Mouse (Mus musculus) 3134 (cell line): ENCODE results near the gene Trim50.
"Not testable (repeated sequence)": the region's sequence is repeated elsewhere in the genome, so short reads cannot be mapped to it uniquely, and the experiment has no call there.

ENCODE experiments used
- DNase-seq: peaks from one replicate; pipeline ENCODE4 v3.0.0-alpha.2; 2011; ENCODE audit warnings: low spot score; ENCODE audit not compliant: insufficient read length; ENCODE audit errors: extremely low read depth

Gene Trim50

DNA sequence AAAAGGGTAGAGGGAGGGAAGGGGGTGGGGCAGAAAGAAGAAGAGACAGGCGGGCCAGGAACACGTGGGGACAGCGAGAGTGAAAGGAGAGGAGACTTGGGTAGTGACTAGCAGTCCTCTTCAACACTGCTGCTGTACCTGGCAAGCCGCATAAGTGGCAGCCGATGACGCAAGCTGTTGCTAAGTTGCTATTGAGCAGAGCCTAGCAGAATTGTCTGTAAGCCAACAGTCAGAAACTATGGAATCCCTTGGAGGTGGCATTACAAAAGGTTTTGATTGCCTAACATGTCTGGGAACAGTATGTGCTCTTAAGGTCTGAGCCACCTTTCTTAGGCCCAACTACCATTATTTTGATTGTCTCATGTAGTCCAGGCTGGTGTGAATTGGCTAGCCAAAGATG is 15.2 kb downstream of the Trim50 start:
- no peak for DNase-seq

GRCm38 (mm10) chr5:135369196-135369595 is 16.1 kb downstream of the Trim50 start:
- DNase-seq, result not testable (repeated sequence)

DNA sequence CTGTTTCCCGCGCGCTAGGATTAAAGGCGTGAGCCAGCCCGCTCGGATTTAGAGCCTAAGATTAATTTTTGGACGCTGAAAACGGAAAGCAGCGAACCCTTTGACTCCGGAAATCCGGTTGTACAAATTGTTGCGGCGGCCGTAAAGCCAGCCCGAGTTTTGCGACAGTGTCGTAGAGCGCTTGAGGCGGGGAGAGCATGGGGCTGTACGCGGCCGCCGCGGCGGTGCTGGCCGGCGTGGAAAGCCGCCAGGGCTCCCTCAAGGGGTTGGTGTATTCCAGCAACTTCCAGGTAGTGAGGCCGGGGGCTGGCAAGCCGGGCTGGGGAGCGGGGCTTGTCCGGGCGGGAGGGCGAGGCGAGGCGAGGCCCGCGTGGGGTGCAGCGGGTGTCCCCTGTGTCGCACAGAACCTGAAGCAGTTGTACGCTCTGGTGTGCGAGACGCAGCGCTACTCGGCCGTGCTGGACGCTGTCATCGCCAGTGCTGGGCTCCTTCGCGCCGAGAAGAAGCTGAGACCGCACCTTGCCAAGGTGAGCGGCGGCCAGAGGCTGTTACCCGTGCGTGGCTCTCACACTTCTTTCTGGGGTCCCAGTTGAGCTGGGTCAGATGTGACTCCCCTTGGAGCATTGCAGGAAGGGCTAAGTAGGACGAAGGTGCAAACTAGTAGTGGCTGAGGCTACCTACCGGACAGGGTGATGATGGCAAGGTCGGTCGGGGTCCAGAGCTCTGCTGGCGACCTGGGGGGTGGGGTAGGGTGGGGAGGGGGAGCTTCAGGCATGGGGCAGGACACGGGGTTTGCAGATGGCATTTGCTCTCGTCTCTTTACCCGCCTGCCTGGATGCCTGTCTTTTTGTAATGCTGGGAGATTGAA is 16.9 kb downstream of the Trim50 start, which contains the start of gene Nsun5:
Gene Nsun5, plus strand, starts transcription at position 167 of the 868 bp plus-strand sequence.
- DNase-seq, result peak; percentile 86

DNA sequence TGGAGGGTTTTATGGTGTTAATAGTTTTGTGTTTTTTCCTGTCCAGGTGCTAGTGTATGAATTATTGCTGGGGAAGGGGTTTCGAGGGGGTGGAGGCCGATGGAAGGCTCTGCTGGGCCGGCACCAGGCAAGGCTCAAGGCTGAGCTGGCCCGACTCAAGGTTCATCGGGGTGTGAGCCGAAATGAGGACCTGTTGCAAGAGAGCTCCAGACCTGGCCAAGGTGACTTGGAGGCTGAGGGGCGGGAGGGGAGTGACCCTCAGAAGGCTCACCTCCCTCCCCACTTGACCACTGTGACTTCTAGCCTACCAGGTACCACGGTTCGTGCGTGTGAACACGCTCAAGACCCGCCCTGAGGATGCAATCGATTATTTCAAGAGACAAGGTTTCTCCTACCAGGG is 18.1 kb downstream of the Trim50 start:
- DNase-seq, result no peak

DNA sequence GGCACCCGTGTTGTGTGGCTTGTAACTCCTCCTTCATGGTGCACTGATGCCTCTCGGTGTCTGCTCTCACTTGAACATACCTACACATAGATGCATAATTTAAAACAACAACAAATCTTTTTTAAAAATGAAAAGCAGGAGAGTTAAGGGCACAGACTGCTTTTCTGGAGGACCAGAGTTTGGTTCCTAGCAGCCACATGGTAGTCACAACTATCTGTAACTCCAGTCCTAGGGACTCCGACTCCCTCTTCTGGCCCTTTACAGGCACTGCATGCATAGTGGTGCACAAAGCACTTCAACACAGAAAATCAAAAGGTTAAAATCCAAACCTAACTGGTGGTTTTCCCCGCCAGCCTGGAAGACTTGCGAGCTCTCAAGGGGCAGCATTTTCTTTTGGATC is 20.5 kb downstream of the Trim50 start:
- DNase-seq, result no peak

DNA sequence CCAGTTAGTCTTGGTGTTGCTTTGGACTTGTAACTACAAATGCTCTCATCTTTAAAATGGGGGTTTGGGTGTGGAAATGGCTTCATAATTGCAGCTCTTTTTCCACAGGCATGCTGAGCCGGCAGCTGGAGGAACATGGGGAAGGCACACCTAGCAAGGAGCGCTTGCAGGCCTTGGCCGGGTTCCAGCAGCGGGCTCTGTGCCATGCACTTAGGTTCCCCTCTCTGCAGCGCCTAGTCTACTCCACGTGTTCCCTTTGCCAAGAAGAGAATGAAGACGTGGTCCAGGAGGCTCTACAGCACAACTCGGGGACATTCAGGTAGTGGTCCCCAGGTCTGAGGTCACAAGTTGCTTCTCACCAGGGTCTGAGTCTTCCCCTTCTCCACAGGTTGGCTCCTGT is 22.1 kb downstream of the Trim50 start:
- no peak for DNase-seq

DNA sequence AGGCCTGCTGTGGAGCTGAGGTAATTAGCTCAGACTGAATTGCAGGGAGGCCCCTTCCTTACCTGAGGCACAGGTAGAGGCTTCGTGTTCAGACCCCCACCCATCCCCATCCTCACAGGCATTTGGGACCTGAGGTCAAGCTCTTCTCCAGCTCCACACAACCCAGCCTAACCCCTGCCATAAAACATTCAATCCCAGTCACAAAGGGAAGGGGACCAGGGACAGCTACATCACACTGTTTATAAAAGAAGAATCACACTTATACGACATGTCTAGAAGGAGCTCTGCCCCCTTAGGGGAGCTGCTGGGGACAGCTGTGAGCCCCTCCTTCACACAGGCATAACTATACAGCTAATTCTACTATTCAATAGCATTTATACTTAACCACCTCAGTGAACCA is 23.2 kb downstream of the Trim50 start:
- DNase-seq, result no peak

- no peak for DNase-seq
These were observed 27.6 kb downstream of the Trim50 start for GRCm38 (mm10) chr5:135380681-135381080.

DNA sequence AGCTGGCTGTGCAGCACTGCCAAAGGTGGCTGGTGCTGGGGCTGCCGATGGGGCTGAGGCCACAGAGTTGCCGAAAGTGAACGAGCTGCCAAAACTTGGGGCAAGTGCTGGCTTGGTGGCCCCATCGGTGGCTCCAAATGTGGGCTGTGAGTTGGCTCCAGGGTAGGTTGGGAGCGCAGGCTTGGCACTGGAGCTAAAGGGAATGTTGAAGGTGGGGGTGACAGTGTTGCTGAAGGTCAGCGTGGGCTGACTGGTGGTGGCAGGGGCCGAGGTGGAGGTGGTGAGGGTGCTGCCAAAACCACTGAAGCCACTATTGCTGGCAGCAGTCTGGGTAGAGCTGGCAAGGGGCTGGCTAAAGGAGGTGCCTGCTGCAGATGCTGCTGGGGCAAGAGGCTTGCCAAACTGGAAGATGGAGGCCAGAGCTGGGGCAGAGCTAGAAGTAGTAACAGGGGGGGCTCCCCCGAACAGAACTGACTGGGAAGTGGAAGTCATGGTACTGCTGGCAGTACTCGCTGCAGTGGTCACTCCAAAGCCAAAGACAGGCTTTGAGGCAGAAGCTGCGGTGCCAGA is 28.3 kb downstream of the Trim50 start:
- peak; percentile 71 for DNase-seq

GRCm38 (mm10) chr5:135382746-135383145 is 29.7 kb downstream of the Trim50 start:
- DNase-seq, result no peak

DNA sequence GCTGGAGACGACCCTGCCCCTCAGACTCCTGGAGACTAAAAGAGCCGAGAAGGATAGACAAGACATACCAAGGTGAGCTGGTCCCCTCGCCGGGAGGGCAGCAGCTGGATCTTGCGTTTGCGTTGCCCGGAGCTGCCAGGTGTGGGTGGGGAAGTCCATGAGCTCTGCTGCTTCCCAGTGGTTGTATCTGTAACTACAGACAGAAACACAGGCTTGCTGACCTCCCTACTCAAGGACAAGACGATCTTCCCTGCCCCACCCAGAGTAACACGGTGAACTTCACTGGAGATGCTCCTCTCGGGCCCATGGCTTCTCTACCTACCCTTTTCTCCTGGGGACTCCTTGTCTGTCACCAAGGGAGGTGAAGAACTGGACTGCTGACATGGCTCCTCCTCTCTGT is 30.7 kb downstream of the Trim50 start:
- DNase-seq, result no peak

- DNase-seq, result peak; percentile 98
These were observed 41.1 kb downstream of the Trim50 start, which contains the start of gene Pom121 for GRCm38 (mm10) chr5:135394004-135394823. Pom121 (minus strand) TSS chr5:135394546.

GRCm38 (mm10) chr5:135395826-135396225 is 42.7 kb downstream of the Trim50 start:
- no peak for DNase-seq

DNA sequence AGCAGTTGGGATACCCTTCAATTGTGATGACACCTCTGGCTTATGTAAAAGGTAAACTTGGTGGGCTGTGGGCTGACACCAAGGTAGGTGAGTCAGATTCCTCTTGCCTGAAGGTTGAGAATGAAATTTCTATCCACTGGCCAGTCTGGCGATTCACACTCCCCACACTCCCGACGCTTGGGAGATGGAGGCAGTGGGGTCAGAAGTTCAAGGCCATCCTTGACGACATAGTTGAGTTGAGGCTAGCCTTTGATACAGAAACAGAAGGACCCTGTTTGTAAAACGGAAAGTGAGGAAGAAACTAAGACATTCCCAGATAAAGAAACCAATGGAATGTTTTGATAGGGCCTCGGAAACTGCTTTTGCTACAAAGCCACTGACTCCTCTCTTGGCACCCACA is 46.3 kb downstream of the Trim50 start:
- DNase-seq, result no peak

DNA sequence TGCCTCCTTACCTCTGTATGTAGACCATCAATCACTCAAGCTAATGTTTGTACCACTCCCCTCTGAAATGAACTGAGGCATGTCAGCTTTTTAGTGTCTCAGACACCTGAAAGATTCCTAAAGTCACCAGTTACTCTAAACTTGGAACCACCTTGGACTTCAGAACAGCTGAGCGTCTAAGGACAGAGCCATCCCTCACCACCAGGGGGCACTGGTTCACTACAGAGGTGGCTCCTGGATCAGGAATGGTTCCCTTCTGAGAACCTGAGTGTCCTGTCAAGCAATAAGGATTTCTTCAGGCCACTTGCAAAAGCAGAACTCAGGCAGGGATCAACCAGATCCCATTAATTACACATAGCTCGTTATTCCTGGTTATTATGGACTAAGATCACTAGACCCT is 47.1 kb downstream of the Trim50 start:
- no peak for DNase-seq

DNA sequence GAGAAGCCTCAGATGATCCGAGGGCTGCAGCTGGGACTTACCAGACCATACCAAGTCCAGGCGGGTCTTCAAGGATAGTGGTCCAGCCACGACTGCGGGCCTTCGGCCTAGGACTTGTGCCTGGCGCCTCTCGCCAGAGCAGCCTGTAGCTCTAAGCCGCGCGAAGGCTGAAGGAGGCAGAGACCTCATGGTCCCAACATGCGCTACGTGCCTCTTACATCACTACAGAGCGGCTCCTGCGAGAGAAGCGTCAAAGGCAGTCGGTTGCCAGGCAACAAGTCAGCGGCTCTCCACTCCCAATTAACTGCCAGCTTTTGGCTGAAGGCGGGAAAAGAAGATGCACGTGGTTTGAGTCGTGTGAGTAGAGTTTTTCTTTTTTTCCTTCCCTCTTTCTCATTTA is 51.5 kb downstream of the Trim50 start:
- DNase-seq, result no peak

DNA sequence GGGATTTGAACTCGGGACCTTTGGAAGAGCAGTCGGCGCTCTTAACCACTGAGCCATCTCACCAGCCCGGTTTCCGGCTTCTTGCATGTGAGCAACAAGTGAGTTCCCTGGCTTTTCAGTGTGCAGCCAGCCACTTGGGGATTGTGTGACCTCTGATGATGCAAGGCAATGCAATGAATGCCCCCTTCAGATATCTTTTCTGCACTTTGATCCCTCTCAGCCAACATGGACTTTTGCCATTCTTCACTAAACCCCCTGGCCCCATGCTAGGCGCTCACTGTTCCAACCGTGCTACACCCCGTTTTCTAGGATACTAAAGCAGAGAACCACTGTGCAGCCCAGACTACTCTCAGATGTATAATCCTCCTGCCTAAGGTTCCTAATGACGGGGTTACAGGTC is 52.3 kb downstream of the Trim50 start:
- no peak for DNase-seq

DNA sequence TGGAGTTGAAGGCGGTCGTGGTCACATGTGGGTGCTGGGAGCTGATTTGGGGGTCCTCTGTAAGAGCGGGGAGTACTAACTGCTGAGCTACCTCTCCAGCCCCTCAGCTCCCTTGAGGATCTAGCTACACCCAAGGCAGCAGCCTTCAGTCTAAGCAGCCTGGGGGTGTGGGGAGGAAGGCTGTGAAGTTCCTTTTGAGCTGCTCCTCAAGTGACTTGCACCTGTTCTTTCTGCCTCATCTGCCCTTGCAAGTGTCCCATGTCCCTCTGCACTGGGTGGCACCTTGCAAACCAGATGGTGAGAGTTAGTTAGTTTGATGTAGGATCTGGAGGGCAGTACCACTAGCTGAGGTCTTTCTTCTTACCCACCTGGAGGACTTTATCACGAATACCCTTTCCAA is 55.0 kb downstream of the Trim50 start:
- no peak for DNase-seq

DNA sequence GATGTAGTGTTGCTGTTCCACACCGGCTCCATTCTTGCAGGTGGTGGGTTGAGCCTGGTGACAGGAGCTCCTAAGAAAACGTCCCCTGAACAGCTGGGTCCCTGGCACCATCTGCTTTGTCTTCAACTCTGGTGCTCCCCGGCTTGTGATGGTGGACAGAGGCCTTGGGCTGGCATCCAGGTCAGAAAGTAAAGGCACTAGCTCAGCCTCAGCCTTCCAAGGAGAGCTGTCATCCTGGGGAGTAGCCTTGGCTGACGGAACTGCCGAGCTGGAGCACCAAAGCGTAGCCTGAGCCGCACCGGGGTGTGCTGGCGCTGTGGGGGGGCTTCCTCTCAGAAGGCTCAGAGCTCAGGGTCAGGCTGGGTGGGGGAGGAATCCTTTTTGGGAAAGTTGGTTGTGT is 57.2 kb downstream of the Trim50 start:
- DNase-seq, result no peak
